9 mouse cellular contexts compared by ENCODE assay signal in the genomic region with DNA sequence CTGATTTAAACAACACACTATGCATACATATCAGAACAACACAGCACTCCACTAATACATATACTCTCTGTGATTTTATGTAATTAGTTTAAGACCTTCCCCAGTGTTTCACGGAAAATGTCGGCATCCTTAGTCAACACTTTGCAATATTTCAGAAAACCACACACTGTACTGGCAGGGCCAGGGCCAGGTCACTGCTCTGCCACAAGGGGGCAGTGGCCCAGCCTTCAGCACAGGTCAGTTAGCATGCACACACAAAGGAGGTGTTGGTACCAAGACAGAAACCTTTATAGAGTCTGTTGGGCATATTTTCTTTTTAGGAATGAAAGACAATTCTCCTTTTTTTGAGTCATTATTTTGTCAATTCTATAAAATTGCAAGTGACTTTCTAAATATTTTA. TPM values are rescaled to one million over a fixed set of nuclear protein-coding genes. Genes with fewer than 3 reads are reported as not detected.
DNase-seq lines count a peak whose midpoint lies in the region; ATAC-seq lines count a peak whose summit lies in the region.
"Had no signal": no experiment of that assay in that cellular context is flagged by ENCODE, and none has a peak within 500 bp of the region (broad histone marks: within the 10 kb centered on the region; RNA-seq: fewer than 3 reads in every experiment).

No protein-coding gene starts in this region.

- H3K9ac ChIP-seq in hindbrain, embryonic 12.5 days: no peak overlapping the region
- H3K9ac ChIP-seq in stomach, embryonic 15.5 days: no peak overlapping the region

- H3K27me3 ChIP-seq in hindbrain, embryonic 12.5 days: no peaks in the 10 kb centered on the region
- no peaks in the 10 kb centered on the region for H3K27me3 ChIP-seq in stomach, embryonic 15.5 days (replicated peaks)

- intact Hi-C loops in left cerebral cortex, postnatal 25 days (cut with DNase I): loop anchor here (10.0 kb wide), 1 partner anchor 448 kb away; no protein-coding TSS in a partner anchor

- no peak overlapping the region for H3K4me3 ChIP-seq in hindbrain, embryonic 12.5 days
- H3K4me3 ChIP-seq in stomach, embryonic 15.5 days (replicated peaks): no peak overlapping the region

- H3K36me3 ChIP-seq in hindbrain, embryonic 12.5 days: no peaks in the 10 kb centered on the region
- no peaks in the 10 kb centered on the region for H3K36me3 ChIP-seq in stomach, embryonic 15.5 days

- peak; percentile 73 for ATAC-seq in frontal cortex, adult (ENCODE audit: low TSS enrichment)
- peak; percentile 82 for ATAC-seq in hindbrain, embryonic 12.5 days (ENCODE audit: low FRiP score)
- ATAC-seq in stomach, embryonic 15.5 days (ENCODE audit: insufficient read depth, low FRiP score, low read depth): 0 out of 2 replicates have a peak, but pooled peaks have one; percentile 50

- no peaks in the 10 kb centered on the region for H3K4me1 ChIP-seq in hindbrain, embryonic 12.5 days
- H3K4me1 ChIP-seq in stomach, embryonic 15.5 days: no peaks in the 10 kb centered on the region

- no peak overlapping the region for H3K4me2 ChIP-seq in hindbrain, embryonic 12.5 days (replicated peaks)
- no peak overlapping the region for H3K4me2 ChIP-seq in stomach, embryonic 15.5 days

- H3K9me3 ChIP-seq in hindbrain, embryonic 12.5 days (replicated peaks): no peaks in the 10 kb centered on the region
- no peaks in the 10 kb centered on the region for H3K9me3 ChIP-seq in stomach, embryonic 15.5 days

- WGBS in hindbrain, embryonic 12.5 days: 64% methylated on average over 2 of the region's 2 CpGs
- WGBS in stomach, embryonic 15.5 days: 63% methylated on average over 2 of the region's 2 CpGs

- no peak overlapping the region for H3K27ac ChIP-seq in hindbrain, embryonic 12.5 days
- H3K27ac ChIP-seq in stomach, embryonic 15.5 days: no peak overlapping the region
- H3K27ac ChIP-seq: macrophage had no signal

- no peak for DNase-seq in frontal cortex, postnatal 36 days (ENCODE audit: low spot score in 2 of 2)
- peak; percentile 56 for DNase-seq in CD4-positive, CD25-positive, alpha-beta regulatory T cell, adult 2 months (ENCODE audit: low read depth, low spot score)
- DNase-seq in cerebellum, postnatal 25 days: peak; percentile 10 to 42
- DNase-seq in lung, postnatal 14 days: peak; percentile 3
- DNase-seq in left cerebral cortex, postnatal 25 days (ENCODE audit: low spot score in 2 of 2): no peak

RNA-seq across cellular contexts. Expression of a gene that starts 27.0 kb away (rescaled TPM):
- 52.5 and 61.6 TPM in 2 replicates for polyA plus RNA-seq in hindbrain, embryonic 12.5 days (2016; fragmentation: Nextera tagmentation; extraction: Ambion mirVana)
- 32.1 and 36.8 TPM in 2 replicates for polyA plus RNA-seq in stomach, embryonic 15.5 days (2015; fragmentation: Nextera tagmentation; extraction: Ambion mirVana)
- total RNA-seq in left cerebral cortex, postnatal 25 days (2021): 10 to 100 TPM; 26.9 to 30.9 TPM

RNA-seq across cellular contexts. Expression of a gene that starts 50.4 kb away (rescaled TPM):
- polyA plus RNA-seq in hindbrain, embryonic 12.5 days (2016; fragmentation: Nextera tagmentation; extraction: Ambion mirVana): 4.8 and 8.0 TPM in 2 replicates
- polyA plus RNA-seq in stomach, embryonic 15.5 days (2015; fragmentation: Nextera tagmentation; extraction: Ambion mirVana): 3.0 and 3.6 TPM in 2 replicates
- total RNA-seq in left cerebral cortex, postnatal 25 days (2021): 10 to 100 TPM; 11.2 to 12.2 TPM

Comparison
In these comparisons a context has a peak if more than half of its experiments do, and no peak if none do; other contexts are left out.
1. DNase-seq: peak in CD4-positive, CD25-positive, alpha-beta regulatory T cell, adult 2 months (single experiment), cerebellum, postnatal 25 days (2 of 2) and lung, postnatal 14 days (single experiment); none in frontal cortex, postnatal 36 days (0 of 2) and left cerebral cortex, postnatal 25 days (0 of 2).
2. Peak in every context shown above with its lines, with median percentiles within 50 percentile points of each other: ATAC-seq.